Mouse (Mus musculus): ENCODE measurements around the gene Ube2h.

DNA sequence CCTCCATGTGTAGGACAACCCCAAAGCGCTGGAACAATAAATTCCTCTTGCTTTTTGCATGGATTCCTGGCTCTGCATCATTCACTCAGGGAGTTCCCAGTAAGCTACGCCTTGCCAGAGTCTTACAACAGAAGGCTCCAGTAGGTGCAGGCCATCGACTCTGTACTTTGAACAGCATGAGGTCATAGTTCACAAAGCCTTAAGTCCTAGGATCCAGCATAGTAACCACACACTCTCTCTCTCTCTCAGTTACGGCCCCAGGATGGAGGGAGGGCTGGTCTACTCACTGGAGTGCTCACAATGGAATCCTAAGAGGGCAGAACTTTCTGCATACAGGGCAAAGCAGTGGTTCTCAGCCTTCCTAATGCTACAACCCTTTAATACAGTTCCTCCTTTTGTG lies 95.5 kb downstream of the Ube2h start:
- TF ChIP-seq POLR2A (IDR thresholded peaks at IDR 0.05; ENCODE audit: borderline replicate concordance, control insufficient read depth, low read depth, low read length) (no peak), CTCF (IDR thresholded peaks at IDR 0.05; ENCODE audit: control insufficient read depth, insufficient read depth, low read length) (no peak)
